Mouse (Mus musculus) layer of hippocampus, adult 18-20 months (tissue): ENCODE measurements at regions not wholly inside any gene's neighbourhood (a gene's known extent, or its start where the extent isn't known, plus 50 kb on each side); places are given as distances from the start of the nearest gene placed in this dataset.

Experiments
- DNase-seq, 2 experiments: peaks; one replicate each; pipeline ENCODE4 v3.0.0; 2022; ENCODE audit warnings: low spot score in 2 of 2

GRCm38 (mm10) chr7:35988449-35989109 is 185.8 kb upstream of the Zfp507 start:
- DNase-seq: peak; percentile 13

GRCm38 (mm10) chr7:35977986-35978385 is 175.2 kb upstream of the Zfp507 start:
- DNase-seq: no peak

- DNase-seq: no peak
These were observed 155.9 kb upstream of the Zfp507 start for GRCm38 (mm10) chr7:35958731-35959130.

- DNase-seq: no peak
These were observed 155.2 kb upstream of the Zfp507 start for GRCm38 (mm10) chr7:35958052-35958451.

- DNase-seq: no peak
These were observed 146.0 kb upstream of the Zfp507 start for GRCm38 (mm10) chr7:35948794-35949193.

GRCm38 (mm10) chr7:35948389-35948788 is 145.6 kb upstream of the Zfp507 start:
- no peak for DNase-seq

- DNase-seq: no peak
These were observed 138.3 kb upstream of the Zfp507 start for GRCm38 (mm10) chr7:35941086-35941485.

- no peak for DNase-seq
These were observed 135.5 kb upstream of the Zfp507 start for GRCm38 (mm10) chr7:35938123-35938869.

- no peak for DNase-seq
These were observed 123.9 kb upstream of the Zfp507 start for GRCm38 (mm10) chr7:35926749-35927148.

- DNase-seq: no peak
These were observed 119.8 kb upstream of the Zfp507 start for GRCm38 (mm10) chr7:35922582-35922981.

- DNase-seq: no peak
These were observed 118.1 kb upstream of the Zfp507 start for GRCm38 (mm10) chr7:35920884-35921283.

- no peak for DNase-seq
These were observed 117.4 kb upstream of the Zfp507 start for GRCm38 (mm10) chr7:35920194-35920609.

- no peak for DNase-seq
These were observed 107.4 kb upstream of the Zfp507 start for GRCm38 (mm10) chr7:35910109-35910706.

- peak; percentile 39 to 72 for DNase-seq
These were observed 99.2 kb upstream of the Zfp507 start for GRCm38 (mm10) chr7:35901942-35902381.

- DNase-seq: no peak
These were observed 96.1 kb upstream of the Zfp507 start for GRCm38 (mm10) chr7:35898701-35899445.

- DNase-seq: no peak
These were observed 90.5 kb upstream of the Zfp507 start for GRCm38 (mm10) chr7:35893292-35893691.

- no peak for DNase-seq
These were observed 83.2 kb upstream of the Zfp507 start for GRCm38 (mm10) chr7:35886051-35886450.

- peak; percentile 32 to 71 for DNase-seq
These were observed 77.0 kb upstream of the Zfp507 start for GRCm38 (mm10) chr7:35879755-35880304.

GRCm38 (mm10) chr7:35878164-35878563 is 75.4 kb upstream of the Zfp507 start:
- DNase-seq: peak in 1 of 2 experiments; percentile 13

GRCm38 (mm10) chr7:35861049-35861448 is 58.2 kb upstream of the Zfp507 start:
- no peak for DNase-seq

GRCm38 (mm10) chr7:35859601-35860000 is 56.8 kb upstream of the Zfp507 start:
- DNase-seq: no peak
